Mouse (Mus musculus) intestine, embryonic 16.5 days (tissue): ENCODE measurements around the gene Ubap1l. TPM values are rescaled to one million over a fixed set of nuclear protein-coding genes. Genes with fewer than 3 reads are reported as not detected.
"Not testable (repeated sequence)": the region's sequence is repeated elsewhere in the genome, so short reads cannot be mapped to it uniquely, and the experiment has no call there.

Experiments
- ATAC-seq: fragments of 200-750 bp; cut with Nextera tagmentation; 2 replicates; pipeline ENCODE4 v1.8.0; 2017; ENCODE audit warnings: moderate TSS enrichment, moderate library complexity
- H3K27ac ChIP-seq: fragments of 300-500 bp; sonication (generic); 2 replicates; pipeline ENCODE4 v1.5.1; 2014; ENCODE audit warnings: mild to moderate bottlenecking, low read length
- H3K27me3 ChIP-seq: fragments of 300-500 bp; sonication (generic); replicated peaks from 2 replicates; pipeline ENCODE4 v1.6.1; 2014; ENCODE audit warnings: low read length, control low read depth, mixed read lengths; ENCODE audit not compliant: control insufficient read depth, insufficient read depth
- H3K36me3 ChIP-seq: fragments of 300-500 bp; sonication (generic); 2 replicates; pipeline ENCODE4 v1.6.1; 2014; ENCODE audit warnings: low read length, control low read depth; ENCODE audit not compliant: control insufficient read depth, insufficient read depth
- H3K4me1 ChIP-seq: fragments of 300-500 bp; sonication (generic); 2 replicates; pipeline ENCODE4 v1.6.1; 2014; ENCODE audit warnings: low read length, control low read depth, mixed read lengths; ENCODE audit not compliant: control insufficient read depth, insufficient read depth
- H3K4me2 ChIP-seq: fragments of 300-500 bp; sonication (generic); 2 replicates; pipeline ENCODE4 v1.6.1; 2014; ENCODE audit warnings: low read depth, low read length, control low read depth
- H3K4me3 ChIP-seq: fragments of 300-500 bp; sonication (generic); 2 replicates; pipeline ENCODE4 v1.5.1; 2014; ENCODE audit warnings: mild to moderate bottlenecking, low read length
- H3K9ac ChIP-seq: fragments of 300-500 bp; sonication (generic); 2 replicates; pipeline ENCODE4 v1.6.1; 2014; ENCODE audit warnings: low read depth, low read length
- H3K9me3 ChIP-seq: fragments of 300-500 bp; sonication (generic); 2 replicates; pipeline ENCODE4 v1.6.1; 2016; ENCODE audit warnings: low read length, control low read depth; ENCODE audit not compliant: control insufficient read depth
- WGBS: fragments of 180-500 bp; shearing (Covaris S2); extraction: QIAGEN DNeasy Blood & Tissue Kit; methylation state at CpG from one replicate; pipeline ENCODE4 v1.1.7; 2014; 5-methylcytosine and 5-hydroxymethylcytosine counted together
- polyA plus RNA-seq: library from polyadenylated mRNA; unstranded; fragments of >200 nt; fragmentation: Nextera tagmentation; extraction: Ambion mirVana; gene quantifications from 2 replicates; pipeline ENCODE4 v1.2.1, GENCODE M21; 2015

The Ubap1l gene
- polyA plus RNA-seq, 1 experiment from 2014 or later: 0.16 TPM

DNA sequence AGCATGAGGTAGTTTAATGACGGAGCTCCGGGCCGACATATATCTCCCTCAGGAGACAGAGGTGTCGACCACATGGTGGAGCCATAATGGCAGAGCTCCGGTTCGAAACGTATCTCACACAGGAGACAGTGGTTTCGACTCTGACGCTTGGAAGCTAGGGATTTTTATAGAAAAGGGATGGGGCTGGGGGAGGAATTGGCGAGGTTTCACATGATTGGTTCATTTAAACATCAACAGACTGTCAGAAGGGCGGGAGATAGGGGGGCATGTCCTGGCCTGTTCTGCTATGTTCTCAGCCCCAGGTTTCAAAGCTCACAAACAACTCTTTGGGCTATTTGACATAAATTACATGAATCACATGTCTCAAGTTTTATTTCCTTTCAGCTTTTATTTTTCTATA lies 15.4 kb upstream of the Ubap1l start:
- peak overlapping the region; percentile 99 for H3K9ac ChIP-seq
- WGBS: 67% methylated on average over 11 of the region's 11 CpGs
- peak overlapping the region; percentile 100 for H3K4me3 ChIP-seq
- H3K27me3 ChIP-seq, H3K36me3 ChIP-seq, H3K9me3 ChIP-seq: not testable (repeated sequence)
- ATAC-seq: 0 out of 2 replicates have a peak, but pooled peaks have one; percentile 9
- H3K27ac ChIP-seq: peak overlapping the region; percentile 98
- H3K4me2 ChIP-seq: peak overlapping the region; percentile 75
- H3K4me1 ChIP-seq: peaks cover 12% of the 10 kb centered on the region

DNA sequence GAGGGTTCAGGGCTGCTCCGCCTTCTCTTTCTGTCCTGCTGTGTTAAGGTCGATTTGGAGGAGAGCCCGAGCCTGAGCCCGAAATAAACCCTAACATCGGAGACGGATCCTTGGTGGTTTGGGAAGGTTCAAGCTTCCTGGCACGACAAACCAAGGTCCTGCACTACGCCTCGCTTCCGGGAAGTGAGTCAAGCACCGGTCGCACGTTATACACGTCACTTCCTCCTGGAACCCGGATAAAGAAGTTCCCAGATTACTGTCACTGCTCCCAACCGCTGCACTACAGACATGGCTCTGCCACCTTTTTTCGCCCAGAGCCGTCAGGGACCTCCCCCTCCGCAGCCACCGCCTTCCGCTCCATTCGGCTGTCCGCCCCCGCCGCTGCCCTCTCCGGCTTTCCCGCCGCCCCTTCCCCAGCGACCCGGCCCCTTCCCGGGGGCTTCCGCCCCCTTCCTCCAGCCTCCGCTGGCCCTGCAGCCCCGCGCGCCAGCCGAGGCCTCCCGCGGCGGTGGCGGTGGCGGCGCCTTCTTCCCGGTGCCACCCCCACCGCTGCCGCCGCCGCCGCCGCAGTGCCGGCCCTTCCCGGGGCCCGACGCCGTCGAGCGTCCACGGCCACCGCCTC lies 14.9 kb upstream of the Ubap1l start, which contains the start of gene Pdcd7:
Gene Pdcd7, plus strand, starts transcription at position 251 of the 622 bp plus-strand sequence.
- no peaks in the 10 kb centered on the region for H3K36me3 ChIP-seq
- H3K9me3 ChIP-seq: 0 out of 2 replicates have a peak, but pooled peaks cover 3% of the 10 kb centered on the region
- H3K27me3 ChIP-seq: no peaks in the 10 kb centered on the region
- ATAC-seq: peak; percentile 96
- H3K4me2 ChIP-seq: peak within 1 kb of the TSS; percentile 75
- peak within 1 kb of the TSS; percentile 99 for H3K9ac ChIP-seq
- peak within 1 kb of the TSS; percentile 100 for H3K4me3 ChIP-seq
- H3K27ac ChIP-seq: peak within 1 kb of the TSS; percentile 98
- H3K4me1 ChIP-seq: peaks cover 12% of the 10 kb centered on the region
- under 1% methylated on average over 58 of the region's 59 CpGs for WGBS

DNA sequence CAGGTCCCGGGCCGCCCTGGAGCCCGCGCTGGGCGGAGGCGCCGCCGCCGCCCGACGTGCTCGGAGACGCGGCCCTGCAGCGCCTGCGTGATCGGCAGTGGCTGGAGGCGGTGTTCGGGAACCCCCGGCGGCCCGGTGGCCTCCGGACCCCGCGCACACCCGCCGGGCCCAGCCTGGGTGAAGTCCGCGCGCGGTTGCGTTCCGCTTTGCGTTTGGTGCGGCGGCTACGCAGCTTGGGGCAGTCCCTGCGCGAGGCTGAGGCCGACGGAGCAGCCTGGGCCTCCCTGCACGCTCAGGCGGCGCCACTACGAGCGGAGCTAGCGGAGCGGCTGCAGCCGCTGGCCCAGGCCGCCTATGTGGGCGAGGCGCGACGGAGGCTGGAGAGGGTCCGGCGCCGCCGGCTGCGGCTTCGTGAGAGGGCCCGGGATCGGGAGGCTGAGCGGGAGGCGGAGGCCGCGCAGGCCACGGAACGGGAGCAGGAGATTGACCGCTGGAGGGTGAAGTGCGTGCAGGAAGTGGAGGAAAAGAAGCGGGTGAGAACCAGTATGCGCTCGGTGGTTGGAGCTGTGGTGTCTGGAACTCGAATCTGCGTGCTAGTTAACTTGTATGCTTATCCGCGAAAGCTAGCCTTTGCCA lies 14.2 kb upstream of the Ubap1l start:
- 0 out of 2 replicates have a peak, but pooled peaks cover 3% of the 10 kb centered on the region for H3K9me3 ChIP-seq
- no peaks in the 10 kb centered on the region for H3K27me3 ChIP-seq
- H3K36me3 ChIP-seq: no peaks in the 10 kb centered on the region
- H3K4me2 ChIP-seq: peak overlapping the region; percentile 75
- peak; percentile 82 for ATAC-seq
- H3K9ac ChIP-seq: peak overlapping the region; percentile 99
- H3K27ac ChIP-seq: peak overlapping the region; percentile 98
- under 1% methylated on average over 59 of the region's 77 CpGs for WGBS
- H3K4me1 ChIP-seq: peaks cover 12% of the 10 kb centered on the region
- H3K4me3 ChIP-seq: peak overlapping the region; percentile 100

DNA sequence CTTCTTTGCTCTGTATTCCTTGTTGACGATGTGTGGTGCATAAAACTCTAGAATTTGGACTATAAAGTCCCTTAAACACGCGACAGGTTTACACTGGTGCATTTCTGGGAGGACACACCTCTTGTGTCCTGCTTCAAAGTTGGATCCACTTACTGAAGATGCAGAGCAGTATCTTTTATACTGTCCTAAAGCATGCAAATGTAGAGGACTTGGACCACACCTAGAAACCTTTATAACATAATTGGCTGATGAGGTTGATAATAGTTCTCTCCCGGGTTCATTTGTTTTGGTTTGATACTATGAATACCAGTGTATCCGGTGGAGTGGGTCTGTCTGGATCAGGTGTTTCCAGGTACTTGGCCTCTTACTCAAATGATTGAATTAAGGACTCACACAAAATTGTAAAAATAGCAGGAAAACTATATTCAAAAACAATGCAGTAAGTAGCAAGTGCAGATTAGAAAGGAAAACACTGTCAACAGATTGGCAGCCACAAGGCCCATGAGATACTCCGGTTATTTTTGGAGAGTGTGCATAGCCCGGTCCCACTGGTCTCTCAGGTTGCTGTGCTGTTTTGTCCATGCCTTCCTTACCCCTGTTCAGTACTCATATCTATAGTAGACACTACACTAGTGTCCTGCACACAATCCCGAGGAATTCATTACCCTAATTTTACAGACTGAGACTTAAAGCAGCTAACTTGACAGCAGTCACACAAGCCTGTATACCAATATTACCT lies 13.6 kb upstream of the Ubap1l start:
- Histone ChIP-seq H3K27ac (peak overlapping the region; percentile 98), H3K4me1 (peaks cover 12% of the 10 kb centered on the region), H3K4me2 (peak overlapping the region; percentile 75), H3K27me3 (no peaks in the 10 kb centered on the region), H3K4me3 (peak overlapping the region; percentile 100), H3K36me3 (no peaks in the 10 kb centered on the region), H3K9ac (peak overlapping the region; percentile 99), H3K9me3 (0 out of 2 replicates have a peak, but pooled peaks cover 3% of the 10 kb centered on the region)
- 36% methylated on average over 8 of the region's 8 CpGs for WGBS
- ATAC-seq: peak; percentile 29

DNA sequence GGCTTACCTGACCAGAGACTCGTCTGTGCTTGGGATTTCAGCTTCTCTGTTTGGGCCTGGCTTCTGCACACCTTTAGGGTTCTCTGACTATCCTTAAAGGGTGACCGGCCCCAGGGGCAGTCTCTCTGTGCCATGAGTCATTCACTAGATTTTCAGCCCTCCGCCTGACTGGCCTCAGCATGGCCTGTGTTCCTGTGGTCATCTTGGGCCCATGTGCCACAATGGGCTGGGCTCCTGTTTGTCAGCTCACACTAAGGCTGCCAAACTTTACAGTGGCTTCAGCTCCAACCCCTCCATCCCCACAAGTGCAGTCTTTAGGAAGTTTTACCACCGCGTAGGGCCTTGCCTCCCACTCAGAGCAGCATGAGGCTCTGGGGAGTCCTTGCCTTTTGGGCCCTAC lies 7.6 kb upstream of the Ubap1l start:
- no peak overlapping the region for H3K9ac ChIP-seq
- WGBS: 90% methylated on average over 5 of the region's 5 CpGs
- no peaks in the 10 kb centered on the region for H3K27me3 ChIP-seq
- H3K4me3 ChIP-seq: no peak overlapping the region
- ATAC-seq: no peak
- peaks cover 8% of the 10 kb centered on the region for H3K36me3 ChIP-seq
- no peak overlapping the region for H3K4me2 ChIP-seq
- H3K27ac ChIP-seq: no peak overlapping the region
- no peaks in the 10 kb centered on the region for H3K4me1 ChIP-seq
- no peaks in the 10 kb centered on the region for H3K9me3 ChIP-seq

DNA sequence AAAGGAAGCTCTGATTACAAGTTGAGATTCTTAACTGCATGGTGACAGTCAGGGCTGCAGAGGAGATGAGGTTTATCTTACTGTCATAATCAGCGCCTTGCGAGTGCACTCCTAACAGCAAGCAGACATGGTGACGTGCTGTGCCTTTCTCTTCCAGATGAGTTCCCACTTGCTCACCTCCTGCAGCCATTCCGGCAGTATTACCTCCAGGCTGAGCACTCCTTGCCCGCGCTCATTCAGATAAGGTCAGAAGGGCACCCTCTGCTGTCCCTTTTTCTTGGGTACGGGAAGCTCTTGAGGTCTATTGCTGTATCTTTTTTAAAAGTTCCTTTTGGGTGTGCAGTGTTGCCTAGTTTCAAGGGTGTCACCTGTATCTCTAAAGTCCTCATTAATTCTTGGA lies 4.3 kb upstream of the Ubap1l start:
- 84% methylated on average over 7 of the region's 7 CpGs for WGBS
- Histone ChIP-seq H3K4me3 (no peak overlapping the region), H3K9me3 (no peaks in the 10 kb centered on the region), H3K27me3 (no peaks in the 10 kb centered on the region), H3K9ac (no peak overlapping the region), H3K4me2 (no peak overlapping the region), H3K27ac (no peak overlapping the region), H3K4me1 (no peaks in the 10 kb centered on the region; the same call in 1 of the 2 replicates), H3K36me3 (peaks cover 8% of the 10 kb centered on the region)
- no peak for ATAC-seq

DNA sequence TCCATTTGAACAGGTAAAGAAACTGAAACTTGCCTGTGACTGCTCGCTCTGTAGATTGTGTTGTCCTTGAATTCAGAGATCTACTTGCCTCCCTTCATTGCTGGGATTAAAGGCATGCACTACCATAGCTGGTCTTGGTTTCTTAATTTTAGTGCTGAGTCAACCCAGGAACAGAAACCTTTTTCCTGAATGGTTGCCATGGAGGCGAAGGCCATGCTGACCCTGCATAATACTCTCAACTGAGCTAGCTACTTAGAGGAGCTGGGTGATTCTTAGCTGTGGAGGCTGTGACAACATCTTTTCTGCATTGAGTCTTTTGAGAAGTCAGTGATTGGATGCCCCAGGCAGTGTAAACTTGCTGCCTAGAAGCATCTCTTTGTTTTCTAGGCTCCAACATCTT lies 3.9 kb upstream of the Ubap1l start:
- H3K9me3 ChIP-seq: no peaks in the 10 kb centered on the region
- H3K27me3 ChIP-seq: no peaks in the 10 kb centered on the region
- H3K4me1 ChIP-seq: no peaks in the 10 kb centered on the region; the same call in 1 of the 2 replicates
- WGBS: 88% methylated on average over 2 of the region's 2 CpGs
- no peak overlapping the region for H3K27ac ChIP-seq
- H3K4me2 ChIP-seq: no peak overlapping the region
- no peak overlapping the region for H3K9ac ChIP-seq
- no peak for ATAC-seq
- peaks cover 8% of the 10 kb centered on the region for H3K36me3 ChIP-seq
- no peak overlapping the region for H3K4me3 ChIP-seq

DNA sequence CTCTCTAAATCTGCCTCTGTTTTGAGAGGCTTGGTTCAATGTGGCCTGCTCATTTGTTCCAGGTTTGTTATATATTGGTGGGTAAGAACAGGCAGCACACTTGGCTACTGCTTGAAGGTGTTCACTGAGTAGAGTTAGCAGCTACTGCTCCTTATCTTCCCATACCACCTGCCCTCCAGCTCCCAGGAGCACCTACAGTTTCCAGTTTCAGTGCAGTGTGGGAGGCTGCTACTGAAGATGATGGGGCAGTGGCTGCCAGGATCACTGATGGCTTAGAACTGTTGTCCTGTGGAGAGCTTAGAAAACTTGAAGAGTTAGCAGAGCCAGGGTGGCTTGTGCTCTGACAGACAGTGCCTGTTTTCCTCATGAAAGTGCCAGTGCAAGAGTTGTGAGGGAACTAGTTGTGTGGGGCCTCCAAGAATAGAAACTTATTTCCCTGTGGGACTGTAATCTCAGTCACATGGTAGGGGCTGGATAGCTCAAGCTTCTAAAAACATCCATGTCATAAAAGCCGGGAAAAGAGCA lies 1.8 kb upstream of the Ubap1l start:
- Histone ChIP-seq H3K27me3 (no peaks in the 10 kb centered on the region), H3K4me2 (no peak overlapping the region), H3K36me3 (peaks cover 8% of the 10 kb centered on the region), H3K9me3 (no peaks in the 10 kb centered on the region), H3K9ac (no peak overlapping the region), H3K27ac (no peak overlapping the region), H3K4me1 (no peaks in the 10 kb centered on the region; the same call in 1 of the 2 replicates), H3K4me3 (no peak overlapping the region)
- WGBS: 67% methylated on average over 1 of the region's 1 CpGs
- no peak for ATAC-seq

DNA sequence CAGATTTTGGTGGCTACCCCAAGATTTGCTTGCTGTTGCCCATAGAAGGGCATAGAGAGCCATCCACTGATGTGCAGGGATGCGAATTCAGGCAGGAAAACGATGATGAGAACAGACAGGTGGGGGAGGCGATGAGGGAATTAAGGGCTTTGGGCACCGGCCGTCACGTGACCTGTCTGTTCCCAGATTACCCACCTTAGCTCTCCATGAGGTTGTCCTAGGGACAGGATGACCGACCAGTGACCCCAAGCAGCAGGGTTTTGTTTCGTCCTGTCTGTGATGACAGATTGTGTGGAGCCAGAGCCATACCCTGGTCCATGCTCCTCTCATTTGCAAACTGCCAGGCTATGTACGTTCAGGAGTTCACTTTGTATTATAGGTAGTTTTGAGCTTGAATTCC lies 2.8 kb downstream of the Ubap1l start:
- no peak overlapping the region for H3K27ac ChIP-seq
- no peaks in the 10 kb centered on the region; the same call in 1 of the 2 replicates for H3K36me3 ChIP-seq
- H3K4me2 ChIP-seq: no peak overlapping the region
- H3K9ac ChIP-seq: no peak overlapping the region
- WGBS: 60% methylated on average over 9 of the region's 9 CpGs
- H3K4me1 ChIP-seq: no peaks in the 10 kb centered on the region; the same call in 1 of the 2 replicates
- no peak for ATAC-seq
- no peak overlapping the region for H3K4me3 ChIP-seq
- H3K27me3 ChIP-seq: no peaks in the 10 kb centered on the region
- no peaks in the 10 kb centered on the region for H3K9me3 ChIP-seq
